Mouse (Mus musculus): ENCODE data around the gene 1700008O03Rik. TPM values are rescaled to one million over a fixed set of nuclear protein-coding genes. Genes with fewer than 3 reads are reported as not detected.

The 1700008O03Rik gene
- polyA plus RNA-seq, 1 experiment: 1.5 TPM

DNA sequence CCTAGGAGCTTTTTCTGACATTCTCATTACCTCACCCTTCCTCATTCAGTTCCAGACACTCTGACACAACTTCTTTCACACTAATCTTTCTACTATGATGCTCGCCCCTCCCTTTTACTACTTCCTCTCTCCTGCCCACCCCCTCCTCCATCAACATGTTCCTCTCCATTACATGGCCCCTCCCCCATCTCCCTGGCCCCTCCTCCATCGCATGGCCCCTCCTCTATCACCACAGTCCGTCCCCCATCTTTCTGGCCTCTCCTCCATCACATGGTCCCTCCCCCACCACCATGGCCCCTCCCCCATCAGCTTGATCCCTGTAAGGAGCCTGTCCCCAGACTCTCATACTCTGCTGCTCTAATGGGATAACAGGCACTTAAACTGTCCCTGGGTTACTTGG is 36.6 kb downstream of the 1700008O03Rik start:
- DNase-seq (ENCODE audit: low spot score): no peak

DNA sequence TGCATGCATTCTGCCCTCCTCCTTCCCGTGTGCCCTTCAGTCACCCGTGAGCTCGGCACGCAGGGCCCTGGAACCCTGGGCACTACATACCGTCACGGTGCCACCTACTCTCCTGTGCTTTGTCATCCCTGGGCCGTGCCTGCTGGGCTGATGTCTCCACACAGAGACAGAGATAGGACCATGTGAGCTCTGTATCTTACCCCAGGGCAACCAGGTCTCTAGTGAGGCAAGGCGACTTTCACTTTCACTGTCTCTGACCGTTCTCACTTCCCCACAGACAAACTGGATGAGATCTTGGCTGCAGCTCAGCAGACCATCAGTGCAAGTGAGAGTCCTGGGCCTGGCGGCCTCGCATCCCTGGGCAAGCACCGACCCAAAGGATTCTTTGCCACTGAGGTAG is 41.0 kb downstream of the 1700008O03Rik start:
- DNase-seq (ENCODE audit: low spot score): no peak

DNA sequence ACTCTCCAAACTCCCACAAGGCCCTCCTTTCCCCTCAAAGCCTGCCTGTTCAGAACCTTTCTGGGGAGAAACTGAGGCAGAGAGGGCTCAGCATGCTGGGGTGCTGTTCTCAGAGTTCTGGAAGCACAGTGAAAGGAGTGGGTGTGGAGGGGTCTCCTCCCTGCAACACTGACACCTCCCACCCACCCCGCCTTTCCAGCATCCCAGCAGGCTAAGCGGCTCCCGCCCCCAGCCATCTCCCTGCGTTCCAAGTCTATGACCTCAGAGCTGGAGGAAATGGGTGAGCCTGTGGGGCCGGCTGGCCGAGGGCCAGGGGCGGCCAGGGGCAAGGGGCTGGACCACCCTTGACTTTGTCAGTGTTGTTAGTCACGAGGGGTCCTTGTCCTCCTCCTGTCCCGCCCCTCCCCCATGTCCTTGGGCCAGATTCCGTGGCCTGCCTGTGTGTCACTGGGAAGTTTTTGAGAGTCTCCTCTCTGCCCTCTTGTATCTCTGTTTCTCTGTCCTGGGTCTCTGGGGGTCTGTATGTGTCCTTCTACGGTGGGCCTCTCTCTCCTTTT is 42.1 kb downstream of the 1700008O03Rik start:
- no peak for DNase-seq (ENCODE audit: low spot score)

DNA sequence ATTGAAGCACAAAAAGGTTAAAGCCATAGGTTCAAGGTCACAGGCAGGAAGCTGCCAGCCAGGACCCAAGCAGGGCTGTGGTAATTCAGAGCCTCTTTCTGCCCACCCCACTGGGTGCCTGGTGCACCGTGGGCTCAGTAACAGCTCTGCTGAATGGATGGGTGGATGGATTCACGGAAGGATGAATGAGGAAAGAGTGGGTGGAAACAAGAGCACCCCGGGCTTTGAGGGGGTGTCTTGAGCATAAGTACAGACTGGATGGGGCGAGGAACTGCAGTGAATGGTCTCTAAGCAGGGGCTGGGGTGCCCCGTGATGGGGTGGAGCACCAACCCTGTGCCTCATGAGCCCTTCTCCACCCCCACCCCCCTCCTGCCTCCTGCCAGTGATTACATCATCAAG is 43.9 kb downstream of the 1700008O03Rik start:
- DNase-seq (ENCODE audit: low spot score): no peak

DNA sequence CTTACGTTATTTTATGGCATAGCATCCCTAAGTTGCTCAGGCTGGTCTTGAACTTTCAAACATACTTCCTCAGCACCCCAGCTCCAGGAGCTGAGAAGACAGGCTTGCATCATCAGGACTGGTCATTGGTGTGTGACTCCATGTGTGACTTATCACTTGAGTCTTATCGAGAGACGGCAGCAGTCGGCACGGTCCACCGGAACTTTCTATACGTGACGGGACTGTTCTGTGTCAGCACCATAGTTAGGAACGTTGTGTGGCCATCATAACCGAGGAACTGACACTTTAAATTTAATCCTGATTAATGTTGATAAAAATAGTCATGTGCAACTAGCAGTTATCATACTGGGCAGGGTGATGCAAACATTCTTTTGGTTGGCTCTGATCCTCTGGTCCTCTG is 44.5 kb downstream of the 1700008O03Rik start:
- no peak for DNase-seq (ENCODE audit: low spot score)

DNA sequence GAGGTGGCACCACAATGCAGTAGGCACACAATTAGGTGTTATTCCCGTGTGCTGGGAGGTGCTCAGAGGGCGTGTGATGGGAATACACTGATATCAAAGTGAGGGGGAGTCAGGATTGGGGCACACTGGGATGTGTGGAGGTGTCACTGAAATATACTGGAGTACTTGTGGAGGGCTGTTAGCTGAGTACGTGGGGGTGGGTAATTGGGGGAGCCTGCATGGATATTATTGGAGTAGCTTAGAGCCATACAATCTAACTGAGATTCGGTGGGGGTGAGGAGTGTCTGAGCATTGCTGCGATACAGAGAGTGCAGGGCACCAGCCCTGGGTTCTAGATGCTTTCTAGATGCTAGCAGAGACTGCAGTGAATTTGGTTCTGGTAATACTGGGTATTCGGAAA is 45.4 kb downstream of the 1700008O03Rik start:
- no peak for DNase-seq (ENCODE audit: low spot score)

DNA sequence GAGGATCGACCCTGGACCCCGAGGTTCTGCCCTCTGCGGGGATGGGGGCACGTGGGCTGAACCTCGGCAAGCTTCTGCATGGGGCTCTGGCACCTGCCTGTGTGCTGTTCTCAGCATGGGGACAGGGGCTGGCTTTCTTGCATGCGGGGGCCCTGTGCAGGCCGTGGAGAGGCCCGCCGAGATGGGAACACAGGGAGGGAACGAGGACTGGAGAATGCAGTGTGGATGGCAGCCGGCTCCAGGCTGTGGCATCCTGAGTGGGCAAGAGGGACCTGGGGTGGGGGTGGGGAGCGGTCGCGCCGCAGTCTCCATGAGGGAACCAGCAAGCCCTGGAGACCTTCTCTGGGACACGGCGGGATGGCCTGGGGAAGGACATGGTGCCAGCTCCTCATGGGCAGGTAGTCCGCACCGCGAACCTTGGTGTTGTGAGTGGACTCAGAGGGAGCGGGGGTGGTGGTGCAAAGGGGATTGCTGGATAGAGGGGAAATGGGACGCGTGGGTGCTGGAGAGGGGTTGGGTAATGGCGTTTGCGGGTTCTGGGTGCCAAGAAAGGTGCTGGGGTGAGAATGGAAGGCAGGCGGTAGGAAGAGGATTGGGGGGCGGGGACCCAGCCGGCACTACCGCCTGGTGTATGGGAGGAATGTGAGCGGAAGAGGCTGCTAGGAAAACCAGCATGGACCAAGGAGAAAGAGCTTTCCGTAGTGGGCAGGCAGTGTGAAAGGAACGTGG is 48.3 kb downstream of the 1700008O03Rik start:
- no peak for DNase-seq (ENCODE audit: low spot score)

DNA sequence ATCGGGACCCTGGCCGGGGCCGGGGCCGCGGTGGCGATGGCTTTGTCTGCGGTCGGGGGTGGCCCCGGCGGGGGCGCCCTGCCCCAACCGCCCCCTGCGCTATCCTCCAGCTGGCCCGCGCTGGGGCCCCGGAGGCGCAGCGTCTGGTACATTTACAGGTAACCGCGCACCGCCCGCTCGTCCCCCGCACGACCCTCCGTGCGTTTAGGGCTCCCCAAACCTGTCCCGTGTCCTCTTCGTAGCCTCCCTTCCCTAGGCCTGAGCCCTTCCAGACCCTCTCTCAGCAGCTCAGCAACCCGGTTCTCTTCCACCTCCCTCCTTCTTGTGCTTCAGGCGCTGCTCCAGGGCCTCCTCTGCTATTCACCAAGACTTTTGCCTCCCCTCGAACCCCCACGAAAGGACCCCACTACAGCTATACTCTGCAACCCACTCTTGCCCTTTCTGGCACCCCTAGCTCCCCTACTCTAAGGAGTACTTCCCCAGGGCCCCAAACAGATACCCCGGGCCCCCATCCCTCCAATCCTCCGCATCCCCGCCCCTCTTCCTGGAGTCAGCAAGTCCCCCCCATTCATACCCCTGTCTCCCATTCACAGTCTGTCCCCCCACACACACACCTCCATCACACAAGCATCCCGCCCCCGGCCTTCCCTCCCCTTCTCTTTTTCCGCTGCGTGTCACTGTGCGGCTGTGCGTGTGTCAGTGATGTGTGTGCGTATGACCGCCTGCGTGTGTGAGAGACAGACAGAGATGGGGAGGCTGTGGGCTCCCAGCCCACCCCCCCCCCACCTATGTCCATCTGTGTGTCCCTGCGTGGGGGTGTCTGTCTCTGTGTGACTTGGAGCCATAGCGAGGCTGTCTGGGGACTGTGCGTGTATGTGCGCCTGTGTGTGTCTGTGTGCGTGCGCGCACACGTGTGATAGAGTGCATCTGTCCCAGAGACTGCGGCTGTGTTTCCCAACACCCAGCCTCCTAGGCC is 49.3 kb downstream of the 1700008O03Rik start:
- DNase-seq (ENCODE audit: low spot score): no peak

DNA sequence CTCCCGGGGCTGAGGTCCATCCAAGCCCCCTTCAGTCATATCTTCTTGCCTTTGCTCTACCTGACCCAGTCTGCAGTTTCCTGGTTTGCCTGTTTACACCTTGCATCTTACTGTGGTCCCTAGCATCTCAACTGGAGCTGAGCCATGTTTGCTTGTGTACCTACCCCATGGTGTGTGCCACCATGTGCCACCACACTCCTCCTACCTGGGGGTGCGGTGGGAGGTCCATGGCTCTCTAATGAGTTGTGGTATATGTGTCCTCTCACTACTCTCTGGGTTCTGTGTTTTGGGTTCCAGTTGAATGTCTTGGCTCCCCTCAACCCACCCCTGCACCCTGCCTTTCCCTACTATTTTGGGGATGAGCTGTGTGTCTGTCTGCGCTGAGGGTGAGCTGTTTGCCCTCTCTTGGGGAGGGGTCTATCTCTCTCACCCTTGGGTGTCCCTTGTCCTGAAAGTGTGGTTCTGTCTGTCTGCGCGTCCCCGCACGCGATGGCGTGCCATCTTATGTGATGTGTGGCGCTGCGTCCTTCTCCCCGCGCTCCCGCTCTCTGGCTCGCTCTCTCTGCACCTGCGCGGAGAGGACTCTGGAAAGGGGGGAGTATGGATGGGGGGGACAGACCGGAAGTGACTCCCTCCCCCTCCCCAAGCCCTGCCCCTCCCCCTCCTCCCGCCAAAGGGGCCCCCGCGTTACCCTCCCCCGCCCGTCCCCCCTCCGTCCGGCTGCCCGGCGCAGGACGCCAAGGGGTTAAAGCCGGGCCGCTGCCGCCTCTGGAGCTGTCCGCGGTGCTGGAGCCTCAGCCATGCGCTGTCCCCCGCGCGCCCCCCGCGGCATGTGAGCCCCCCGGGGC is 50.4 kb downstream of the 1700008O03Rik start:
- DNase-seq (ENCODE audit: low spot score): no peak

DNA sequence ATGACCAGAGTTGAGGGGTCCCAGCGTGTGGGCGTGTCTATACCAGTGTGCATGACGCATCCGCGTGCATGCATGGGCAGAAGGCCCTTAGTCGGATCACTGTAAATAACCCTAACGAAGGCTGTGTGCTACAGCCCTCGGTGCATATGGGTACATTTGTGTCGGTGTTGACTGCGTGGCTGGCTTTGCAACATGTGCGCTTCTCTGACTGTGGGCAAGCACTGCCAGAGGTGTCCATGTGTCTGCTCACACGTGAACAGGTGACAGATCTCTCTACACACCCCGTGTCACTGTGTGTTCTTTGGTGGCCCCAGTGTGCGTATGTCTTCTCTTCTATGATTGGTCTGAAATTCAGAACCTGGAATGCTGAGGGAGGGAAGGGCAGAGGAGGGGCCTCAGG is 51.5 kb downstream of the 1700008O03Rik start:
- no peak for DNase-seq (ENCODE audit: low spot score)

DNA sequence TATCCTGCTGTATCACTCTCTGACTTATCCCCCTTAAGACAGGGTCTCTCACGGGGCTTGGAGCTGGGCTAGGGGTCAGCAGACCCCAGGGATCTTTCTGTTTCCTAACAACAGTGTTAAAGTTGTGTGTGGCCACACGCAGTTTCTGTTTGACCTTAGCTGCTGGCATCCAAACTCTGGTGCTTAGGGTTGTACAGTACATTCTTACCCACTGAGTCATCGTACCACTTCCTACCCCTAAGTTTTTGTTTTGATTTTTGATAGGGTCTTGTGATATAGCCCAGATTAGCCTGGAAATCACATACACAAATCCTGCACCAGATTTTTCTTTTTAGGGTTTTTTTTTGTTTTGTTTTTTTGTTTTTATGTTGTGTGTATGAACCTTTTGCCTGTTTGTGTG is 53.3 kb downstream of the 1700008O03Rik start:
- DNase-seq (ENCODE audit: low spot score): no peak

DNA sequence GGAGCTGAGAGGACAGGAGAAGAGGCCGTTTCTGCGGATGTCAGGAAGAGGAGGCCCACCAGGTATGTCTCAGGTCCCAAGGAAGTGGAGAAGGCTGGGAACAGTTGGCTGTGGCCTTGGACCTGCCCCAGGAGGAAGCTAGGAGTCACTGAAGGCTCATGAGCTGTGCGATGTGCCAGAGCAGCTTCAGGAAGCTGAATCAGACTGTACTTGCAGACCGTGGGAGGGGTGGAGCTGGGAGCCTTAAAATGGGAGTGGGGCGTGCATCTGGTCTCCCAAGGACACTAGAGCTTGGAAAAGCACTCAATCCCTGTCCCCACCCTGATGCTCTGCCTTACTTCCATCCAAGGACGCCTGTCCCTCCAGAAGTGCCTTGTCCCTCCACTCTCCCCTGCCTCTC is 59.0 kb downstream of the 1700008O03Rik start:
- no peak for DNase-seq (ENCODE audit: low spot score)

DNA sequence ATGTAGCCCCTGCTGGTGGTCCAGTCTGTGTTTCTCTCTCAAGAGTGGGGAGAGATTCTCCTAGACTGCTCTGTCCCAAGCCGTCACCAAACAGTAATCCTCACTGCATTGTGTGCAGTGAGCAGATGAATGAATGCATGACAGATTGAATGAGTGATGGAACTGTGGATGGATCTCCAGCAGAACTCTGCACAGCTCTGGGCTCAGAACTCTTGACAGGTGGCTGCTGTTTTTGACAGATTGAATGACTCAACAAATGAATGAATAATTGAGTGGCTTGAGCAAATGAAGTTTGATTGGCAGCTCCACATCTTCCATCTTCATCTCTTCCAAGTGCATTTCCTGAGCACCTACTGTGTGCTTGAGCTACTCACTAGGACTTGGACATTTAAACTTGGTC is 63.3 kb downstream of the 1700008O03Rik start:
- DNase-seq (ENCODE audit: low spot score): no peak

DNA sequence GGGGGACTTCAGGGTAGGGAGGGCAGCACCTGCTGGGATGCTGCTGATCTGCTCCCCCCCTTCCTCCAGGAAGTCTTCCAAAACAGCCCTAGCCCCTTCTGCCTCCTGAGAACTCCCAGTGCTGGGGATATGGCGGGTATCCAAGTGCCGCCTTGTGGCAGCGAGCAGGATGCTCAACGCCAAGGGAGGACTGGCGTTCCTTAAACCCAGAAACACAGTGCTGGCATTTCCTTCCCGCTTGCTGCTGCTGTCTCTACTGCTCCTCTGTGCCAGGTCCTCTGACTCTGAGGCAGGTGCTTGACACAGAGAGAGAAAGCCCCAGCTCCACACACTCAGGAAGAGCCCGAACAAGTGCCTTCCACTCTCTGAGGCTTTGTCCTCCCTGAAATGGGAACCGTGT is 64.7 kb downstream of the 1700008O03Rik start:
- DNase-seq (ENCODE audit: low spot score): no peak

DNA sequence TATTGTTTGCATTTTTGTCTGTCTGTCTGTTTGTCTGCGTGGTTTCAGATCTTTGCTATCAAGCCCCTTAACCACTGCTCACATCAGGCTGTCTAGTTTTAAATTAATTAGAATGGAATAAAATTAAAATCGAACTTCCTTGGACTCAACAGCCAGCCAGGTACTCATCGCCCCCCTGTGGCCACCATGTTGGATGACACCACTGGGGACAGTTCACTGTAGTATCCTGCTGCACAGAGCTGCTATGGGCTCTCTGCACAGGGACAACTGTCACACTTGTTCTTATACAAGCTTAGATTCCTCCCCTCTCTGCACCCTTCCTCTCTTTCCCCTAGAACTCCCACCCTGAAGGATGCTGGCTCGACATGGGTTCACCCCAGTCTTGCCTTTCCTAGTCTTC is 67.7 kb downstream of the 1700008O03Rik start:
- DNase-seq (ENCODE audit: low spot score): no peak

DNA sequence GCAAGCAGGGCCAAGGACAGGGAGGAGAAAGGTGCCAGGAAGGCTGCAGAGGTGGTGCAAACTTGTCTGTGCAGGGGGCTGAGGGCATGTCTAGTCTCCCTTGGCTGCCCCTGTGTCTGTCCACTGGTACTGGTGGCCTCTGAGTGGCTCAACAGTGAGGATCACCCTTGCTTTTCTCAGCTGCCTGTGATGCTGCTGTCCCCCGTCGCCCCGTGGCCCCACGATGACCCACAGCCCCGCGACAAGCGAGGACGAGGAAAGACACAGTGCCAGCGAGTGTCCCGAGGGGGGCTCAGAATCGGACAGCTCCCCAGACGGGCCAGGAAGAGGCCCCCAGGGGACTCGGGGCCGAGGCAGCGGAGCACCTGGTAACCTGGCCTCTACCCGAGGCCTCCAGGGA is 73.1 kb downstream of the 1700008O03Rik start:
- no peak for DNase-seq (ENCODE audit: low spot score)

DNA sequence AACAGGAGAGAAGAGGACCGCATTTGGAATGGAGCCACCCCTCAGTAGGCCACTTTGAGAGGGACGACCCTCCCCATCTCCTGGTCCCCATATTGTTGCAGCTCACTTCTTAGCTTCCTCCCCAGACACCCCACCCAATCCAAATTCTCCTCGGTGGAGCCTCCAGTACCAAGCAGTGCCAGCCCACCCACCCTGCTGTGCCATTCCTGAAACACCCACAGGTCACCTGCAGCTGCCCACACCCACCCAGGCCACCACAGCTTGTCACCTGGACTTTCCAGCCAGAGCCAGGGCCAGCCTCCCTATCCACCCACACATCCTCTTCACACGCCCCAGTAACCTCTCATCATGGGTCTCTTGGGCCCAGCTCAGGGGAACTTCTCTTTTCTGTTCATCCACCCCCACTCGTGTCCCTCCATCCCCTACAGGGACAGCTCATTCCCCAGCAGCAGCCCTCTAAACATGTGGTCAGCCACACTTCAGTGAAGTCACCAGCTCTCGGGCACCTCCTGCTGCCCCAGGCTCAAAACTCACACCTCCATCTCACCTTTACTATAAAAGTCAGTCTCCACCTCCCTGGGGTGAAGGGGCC is 73.8 kb downstream of the 1700008O03Rik start:
- DNase-seq (ENCODE audit: low spot score): no peak

DNA sequence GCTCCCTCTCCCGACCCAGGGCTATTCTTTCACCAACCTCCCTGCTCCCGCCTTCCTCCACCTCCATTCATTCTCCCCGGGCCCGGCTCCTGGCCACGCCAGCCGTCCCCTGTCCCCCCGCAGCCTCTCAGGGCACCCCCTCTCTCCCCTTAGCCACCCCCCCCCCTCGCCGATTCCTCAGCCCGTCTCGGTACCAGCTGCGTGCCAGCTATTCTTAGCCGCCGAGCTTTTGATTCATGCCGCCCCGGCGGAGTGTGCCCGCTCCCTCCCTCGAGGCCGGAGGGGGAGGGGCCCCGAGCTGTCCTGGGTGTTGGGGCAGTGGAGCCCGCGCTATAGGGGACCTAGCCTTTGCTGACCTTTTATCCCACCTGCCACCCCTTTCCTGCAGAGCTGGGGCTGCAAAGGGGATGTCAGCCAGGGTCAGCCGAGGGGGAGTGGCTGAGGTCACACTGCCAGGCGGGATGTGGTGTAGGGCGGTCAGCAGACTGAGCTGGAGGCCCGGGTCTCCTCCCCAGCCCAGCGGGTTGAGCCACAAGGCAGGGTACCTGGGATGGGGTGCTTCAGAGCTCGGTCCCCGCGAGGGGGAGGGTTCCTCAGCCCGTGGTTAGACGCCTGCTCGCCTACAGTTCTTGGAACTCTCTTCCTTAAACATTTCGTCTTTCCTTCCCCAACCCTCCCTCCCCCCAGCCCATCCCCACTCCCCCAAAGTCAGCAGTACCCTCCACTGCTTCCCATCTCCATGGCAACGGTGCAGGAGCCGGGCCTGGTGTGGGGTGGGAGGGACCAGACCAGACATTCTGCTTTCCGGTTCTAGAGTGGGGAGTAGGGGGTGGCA is 74.5 kb downstream of the 1700008O03Rik start:
- DNase-seq (ENCODE audit: low spot score): peak; percentile 29

DNA sequence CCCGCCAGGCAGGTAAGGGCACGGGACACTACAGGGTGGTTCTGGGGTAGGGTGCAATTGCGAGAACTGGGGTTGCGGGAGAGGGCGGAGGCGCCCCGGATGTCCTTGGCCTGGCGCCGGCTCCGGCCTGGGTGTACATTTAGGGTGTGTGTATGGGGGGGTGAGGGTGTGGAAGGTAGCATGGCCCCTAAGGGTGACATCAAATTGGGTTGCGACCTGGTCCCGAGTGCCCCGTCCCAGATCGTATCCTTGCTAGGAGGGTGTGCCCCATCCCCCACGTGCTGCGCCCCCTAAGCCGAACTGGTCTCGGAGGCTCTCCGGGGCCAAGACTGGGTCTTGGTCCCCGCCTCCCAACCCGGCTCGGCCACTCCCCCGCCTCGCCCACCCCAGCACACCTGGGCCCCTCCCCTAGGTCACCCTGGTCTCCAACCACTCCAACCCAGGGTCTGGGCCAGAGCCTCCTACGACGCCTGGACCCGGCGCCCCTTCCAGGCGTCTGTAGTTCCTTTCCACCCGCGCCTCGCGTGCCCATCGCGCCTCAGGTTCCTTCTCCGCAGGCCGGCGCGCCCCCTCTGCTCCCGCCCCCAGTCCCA is 75.2 kb downstream of the 1700008O03Rik start:
- DNase-seq (ENCODE audit: low spot score): no peak
